Mouse (Mus musculus) C2C12 (cell line): ENCODE measurements at regions not wholly inside any gene's neighbourhood (a gene's known extent, or its start where the extent isn't known, plus 50 kb on each side); places are given as distances from the start of the nearest gene placed in this dataset.

Experiments
- CTCF ChIP-seq: IDR thresholded peaks from one replicate; pipeline ENCODE4 v1.5.1; 2011; ENCODE audit not compliant: control insufficient read depth, insufficient read depth, insufficient read length
- FOSL1 ChIP-seq: IDR thresholded peaks from one replicate; pipeline ENCODE4 v1.8.0; 2011; ENCODE audit warnings: mild to moderate bottlenecking, low read length; ENCODE audit not compliant: poor library complexity, insufficient read depth, severe bottlenecking
- MAX ChIP-seq: IDR thresholded peaks from one replicate; pipeline ENCODE4 v1.6.1; 2011; ENCODE audit warnings: mild to moderate bottlenecking, control low read depth
- MYOD1 ChIP-seq: IDR thresholded peaks from one replicate; pipeline ENCODE4 v1.6.1; 2011; ENCODE audit warnings: low read depth; ENCODE audit not compliant: control insufficient read depth, insufficient read length
- MYOG ChIP-seq: IDR thresholded peaks from one replicate; pipeline ENCODE4 v1.6.1; 2011; ENCODE audit not compliant: control insufficient read depth, insufficient read length; ENCODE audit errors: extremely low read depth
- USF1 ChIP-seq: IDR thresholded peaks from one replicate; pipeline ENCODE4 v1.6.1; 2011; ENCODE audit warnings: low read depth, mild to moderate bottlenecking, control low read depth, moderate library complexity

GRCm38 (mm10) chr10:19441807-19442206 is 85.5 kb downstream of the Olig3 start:
- TF ChIP-seq CTCF (no peak), MAX (no peak), MYOD1 (no peak), FOSL1 (no peak), MYOG (no peak), USF1 (no peak)
